Mouse (Mus musculus) adrenal gland, adult 18-20 months (tissue): ENCODE measurements around the gene Ssmem1. TPM values are rescaled to one million over a fixed set of nuclear protein-coding genes. Genes with fewer than 3 reads are reported as not detected.

Experiments used
- DNase-seq, 2 experiments: peaks; one replicate each; pipeline ENCODE4 v3.0.0; 2021 to 2022; ENCODE audit warnings: low spot score in 2 of 2
- long read RNA-seq, 2 experiments: library from polyadenylated mRNA; stranded (forward); transcript quantifications; one replicate each; pipeline ENCODE4 v2.0.0; 2021
- total RNA-seq, 2 experiments: library from RNA; stranded (reverse); gene quantifications; 1 replicate in 1 of 2; 2 replicates in 1 of 2; pipeline ENCODE4 v1.2.3; 2021

Gene Ssmem1
- under 1 TPM in 1 of 2 experiments, not detected in 1; 0.22 TPM for total RNA-seq
- long read RNA-seq, experiment 1, result 0 reads
- long read RNA-seq, experiment 2, partial matches to known transcripts, result 0 of 1 reads
- long read RNA-seq, experiment 2, other reads (novel, unspliced or antisense), result 0 of 1 reads

- peak; percentile 98 for DNase-seq
Measured at GRCm38 (mm10) chr6:30509265-30510239, at the start of gene Ssmem1, which contains the start of gene Tmem209. TSS of gene Ssmem1 (plus strand) at chr6:30509849. TSS of gene Tmem209 (minus strand) at chr6:30509783.

- DNase-seq, result peak in 1 of 2 experiments; percentile 13
Measured at GRCm38 (mm10) chr6:30460750-30461446, 48.8 kb upstream of the Ssmem1 start.

GRCm38 (mm10) chr6:30461755-30462344 lies 47.8 kb upstream of the Ssmem1 start:
- no peak for DNase-seq

DNA sequence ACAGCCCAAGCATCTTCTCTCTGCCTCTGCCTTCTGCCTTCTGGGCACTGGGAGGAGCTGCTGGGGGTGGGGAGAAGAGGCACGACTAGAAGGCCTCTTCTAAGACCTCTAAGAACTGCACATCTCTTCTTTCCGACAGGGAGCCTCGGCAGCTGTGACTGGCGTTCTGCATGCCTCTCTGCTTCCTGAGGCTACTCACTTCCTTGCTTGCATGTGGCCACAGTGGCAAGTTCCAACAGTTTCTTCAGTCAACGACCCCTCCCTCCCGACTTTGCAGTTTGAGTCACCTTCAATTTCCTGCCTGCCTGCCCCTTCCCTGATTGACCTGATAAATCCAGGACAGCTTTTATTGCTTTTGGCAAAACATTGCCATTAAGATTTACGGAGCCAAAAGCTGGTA lies 46.8 kb upstream of the Ssmem1 start:
- DNase-seq, result no peak

DNA sequence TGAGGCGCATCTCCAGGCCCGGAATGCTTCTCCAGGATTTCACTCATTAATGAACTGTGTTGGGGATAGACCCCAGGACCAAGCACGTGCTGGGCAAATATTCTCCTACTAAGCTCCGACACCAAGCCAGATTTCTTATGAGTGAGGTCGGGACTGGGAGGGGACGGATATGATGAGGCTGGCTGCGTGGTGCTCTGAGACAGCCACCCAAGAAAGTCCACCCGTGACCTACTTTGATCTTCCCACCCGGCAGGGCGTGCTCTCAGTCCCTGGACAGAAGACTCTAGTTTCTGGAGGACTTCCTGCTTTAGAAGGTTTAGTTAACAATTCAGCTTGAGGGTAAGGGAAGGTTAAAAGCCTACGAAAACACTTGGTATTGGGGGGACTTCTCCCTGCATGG lies 44.1 kb upstream of the Ssmem1 start:
- DNase-seq, result no peak

- no peak for DNase-seq
Measured at GRCm38 (mm10) chr6:30468058-30468457, 41.6 kb upstream of the Ssmem1 start.

GRCm38 (mm10) chr6:30468684-30469083 lies 41.0 kb upstream of the Ssmem1 start:
- peak in 1 of 2 experiments; percentile 22 for DNase-seq

GRCm38 (mm10) chr6:30469370-30469769 lies 40.3 kb upstream of the Ssmem1 start:
- DNase-seq, result peak; percentile 37 to 43

- no peak for DNase-seq
Measured at GRCm38 (mm10) chr6:30471706-30472105, 37.9 kb upstream of the Ssmem1 start.

GRCm38 (mm10) chr6:30476025-30476765 lies 33.5 kb upstream of the Ssmem1 start:
- no peak for DNase-seq

DNA sequence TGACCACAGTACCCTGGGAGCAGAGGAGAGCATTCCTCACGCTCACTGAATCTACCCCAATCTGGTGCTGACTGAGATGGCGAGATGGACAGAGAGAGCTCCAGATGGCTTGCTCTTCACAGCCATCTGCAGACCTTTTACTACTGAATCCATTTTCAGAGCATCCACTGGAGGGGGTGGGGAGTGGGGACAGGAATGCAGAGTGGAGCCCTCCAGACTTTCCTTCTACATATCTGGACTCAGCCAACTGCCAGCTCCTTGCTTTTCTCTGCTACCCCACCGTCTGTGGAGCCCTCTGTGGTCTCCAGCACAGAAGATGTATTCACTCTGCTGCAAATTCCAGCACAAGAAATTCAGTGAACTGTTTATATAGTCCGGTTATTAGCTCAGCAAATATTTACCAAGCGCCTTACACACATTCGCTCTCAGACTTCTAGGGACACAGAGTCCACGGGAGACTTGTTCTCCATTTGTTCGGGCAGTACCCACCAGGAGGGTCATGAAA lies 32.4 kb upstream of the Ssmem1 start:
- DNase-seq, result no peak

GRCm38 (mm10) chr6:30477784-30478183 lies 31.9 kb upstream of the Ssmem1 start:
- no peak for DNase-seq

DNA sequence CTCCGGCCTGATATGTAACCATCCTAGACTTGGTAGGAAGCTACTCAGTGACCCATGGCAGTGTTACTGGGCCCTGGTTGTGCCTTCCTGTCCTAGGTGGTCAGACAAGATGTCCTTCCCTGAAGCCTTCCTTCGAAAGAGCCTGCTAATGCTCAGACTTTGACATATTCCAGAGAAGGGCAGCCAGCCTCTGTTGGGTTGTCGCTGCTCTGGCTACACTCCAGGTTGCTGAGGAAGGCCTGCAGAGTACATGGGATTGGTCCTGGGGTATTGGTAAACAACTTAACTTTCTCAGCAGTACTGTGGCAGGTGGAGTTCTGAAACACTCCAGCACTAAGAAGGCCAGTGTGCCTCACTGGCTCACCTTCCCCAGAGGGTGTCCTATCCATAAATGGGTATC lies 30.2 kb upstream of the Ssmem1 start:
- DNase-seq, result no peak

DNA sequence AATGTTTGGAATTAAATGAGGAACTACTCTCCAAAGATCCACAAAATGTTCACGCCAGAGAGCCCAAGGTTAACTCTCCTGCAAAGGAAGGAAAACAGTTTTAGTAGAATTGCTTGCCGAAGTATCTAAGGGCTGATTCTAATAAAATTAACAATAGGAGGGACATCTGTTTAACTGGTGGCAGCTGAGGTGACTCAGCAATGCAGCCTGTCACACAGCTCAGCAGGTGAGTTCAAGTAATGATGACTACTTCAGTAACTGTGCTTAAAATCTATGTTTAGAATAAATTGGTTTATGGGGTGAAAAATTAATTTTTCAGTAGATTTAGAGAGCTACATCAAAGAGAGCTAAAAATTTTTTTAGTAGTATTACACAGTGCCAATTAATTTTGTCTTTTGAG lies 26.7 kb upstream of the Ssmem1 start:
- no peak for DNase-seq

DNA sequence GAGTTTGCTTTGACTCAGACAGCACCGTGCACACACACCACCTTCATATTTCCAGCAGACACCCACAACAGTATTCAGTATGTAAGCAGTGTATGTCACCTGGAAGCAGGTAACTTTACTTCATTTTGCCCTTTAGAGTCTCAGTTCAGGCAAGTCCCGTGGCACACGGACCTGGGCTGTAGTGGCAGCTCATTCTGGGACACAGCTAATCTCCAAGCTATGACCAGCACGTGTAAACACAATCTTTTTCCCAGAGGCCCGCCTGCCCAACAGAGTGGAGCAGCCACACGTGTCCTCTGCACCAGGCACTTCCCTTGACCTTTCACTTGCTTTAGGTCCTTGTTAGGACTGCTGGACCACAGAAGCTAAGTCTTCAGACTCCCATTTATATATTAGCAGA lies 23.1 kb upstream of the Ssmem1 start:
- no peak for DNase-seq

DNA sequence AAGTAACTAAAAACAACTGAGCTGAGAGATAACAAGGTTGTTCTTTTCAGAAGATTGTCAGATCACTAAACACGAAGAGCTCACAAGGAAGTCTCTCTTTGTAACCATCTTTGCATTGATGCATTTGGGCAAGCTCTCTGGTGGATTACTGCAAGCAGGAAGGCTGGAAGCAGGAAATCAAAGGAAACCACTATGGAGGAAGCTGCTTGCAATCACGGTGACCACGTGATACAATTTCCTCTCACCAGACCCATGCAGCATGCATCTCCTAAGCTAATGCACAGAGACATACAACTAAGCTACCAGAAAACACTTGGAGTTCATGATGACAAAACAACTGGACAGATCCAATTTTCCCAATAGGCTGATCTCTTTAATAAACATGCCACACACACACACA lies 10.6 kb upstream of the Ssmem1 start:
- no peak for DNase-seq

DNA sequence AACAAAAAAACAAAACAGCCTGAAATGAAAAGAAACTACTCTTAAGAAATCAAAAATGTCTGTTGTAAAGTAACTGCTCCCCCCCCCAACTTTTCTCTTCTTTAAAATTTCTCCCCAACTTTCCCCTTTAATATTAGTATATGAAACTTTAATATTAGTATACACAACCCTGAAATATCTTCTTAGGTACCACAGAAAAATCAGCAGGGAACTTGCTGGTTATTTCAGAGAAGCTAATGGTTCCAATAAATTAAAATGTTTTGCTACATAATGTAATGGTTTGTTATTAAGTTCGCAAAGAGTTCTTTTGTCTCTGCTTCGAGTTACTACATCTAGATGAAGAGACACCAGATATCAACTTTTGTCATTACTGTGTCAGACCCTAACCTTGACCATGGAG lies 825 bp upstream of the Ssmem1 start:
- no peak for DNase-seq

DNA sequence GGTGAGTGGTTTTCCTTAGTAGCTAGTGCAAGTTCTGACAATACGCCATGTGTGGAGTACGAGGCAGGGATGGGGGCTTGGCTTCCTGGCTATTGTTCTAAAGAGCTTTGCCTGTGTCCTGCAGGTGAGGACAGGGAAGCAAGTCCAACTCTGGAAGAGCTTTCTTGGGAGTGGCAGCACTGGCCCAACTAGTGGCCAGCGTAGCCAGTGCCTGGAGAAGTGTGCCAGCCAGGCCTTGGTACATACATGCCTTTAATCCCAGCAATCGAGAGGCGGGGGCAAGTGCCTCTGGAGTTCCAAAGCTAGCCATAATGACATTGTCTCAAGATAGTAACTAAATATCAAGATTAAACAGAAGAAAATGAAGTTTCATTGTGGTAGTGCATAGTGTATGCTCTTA lies 642 bp downstream of the Ssmem1 start:
- no peak for DNase-seq

DNA sequence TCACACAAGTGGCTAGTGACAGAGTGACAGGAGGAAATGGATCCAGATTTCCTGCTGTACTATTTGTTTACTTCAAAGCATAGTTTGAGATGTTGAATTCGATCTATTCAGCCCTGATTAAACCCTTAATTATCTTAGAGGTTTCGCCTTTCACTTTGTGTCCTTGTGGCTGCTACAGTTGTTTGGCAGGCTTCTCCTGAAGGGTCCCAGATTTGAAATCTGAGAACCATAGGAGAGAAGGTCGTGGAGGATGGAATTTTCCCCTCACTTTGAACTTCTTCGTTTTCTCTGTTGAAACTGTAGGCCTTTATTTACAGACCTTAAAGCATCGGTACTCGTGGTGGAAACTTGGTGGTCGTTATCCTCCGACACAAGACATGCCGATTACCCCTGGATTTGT lies 4.6 kb downstream of the Ssmem1 start:
- no peak for DNase-seq

DNA sequence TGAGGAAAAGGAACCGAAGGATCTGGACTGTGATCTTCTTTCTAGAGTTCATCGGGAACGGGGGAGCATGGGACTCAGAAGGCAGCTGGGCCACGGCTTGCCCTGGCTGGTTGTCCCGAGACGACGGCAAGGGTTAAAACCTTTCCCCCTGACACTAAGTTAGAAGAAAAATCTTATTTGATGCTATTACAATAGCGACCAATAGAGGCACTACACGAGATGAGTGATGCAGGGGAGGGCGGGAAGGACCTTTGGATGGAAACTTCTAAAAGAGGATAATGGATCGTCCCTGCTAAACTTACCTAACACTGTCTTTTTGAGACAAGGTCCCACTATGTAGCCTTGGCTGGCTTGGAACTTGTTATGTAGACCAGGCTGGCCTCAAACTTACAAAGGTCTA lies 10.8 kb downstream of the Ssmem1 start:
- DNase-seq, result no peak
